Mouse (Mus musculus): ENCODE measurements around the gene Brip1.
A peak's percentile ranks its signal among the peaks of the same experiment; 100 is the strongest.

The Brip1 gene

GRCm38 (mm10) chr11:86106596-86106995 lies 94.4 kb downstream of the Brip1 start:
- no peak for DNase-seq

GRCm38 (mm10) chr11:86101191-86101590 lies 99.8 kb downstream of the Brip1 start:
- no peak for DNase-seq

GRCm38 (mm10) chr11:86099341-86099740 lies 101.7 kb downstream of the Brip1 start:
- DNase-seq: no peak

DNA sequence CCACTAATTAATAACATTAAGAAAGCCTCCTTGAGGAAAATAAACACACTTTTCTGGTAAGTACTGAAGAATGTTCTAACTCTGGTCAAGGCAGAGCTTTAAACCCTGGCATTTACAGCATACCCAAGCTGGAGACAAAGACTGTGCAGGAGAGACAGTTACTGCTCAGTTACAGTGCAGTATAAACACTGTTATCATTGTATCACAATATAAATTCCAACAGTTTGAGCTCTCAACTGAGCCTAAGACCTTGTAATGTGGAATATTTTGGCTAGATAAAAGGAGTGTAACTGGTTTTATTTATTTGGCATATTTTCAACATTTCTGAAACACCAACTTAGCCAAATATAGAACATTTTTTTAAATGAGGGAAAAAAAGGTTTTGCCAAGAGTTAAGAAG lies 112.2 kb downstream of the Brip1 start:
- DNase-seq: no peak

- DNase-seq: no peak
Observed at GRCm38 (mm10) chr11:86084522-86084921, 116.5 kb downstream of the Brip1 start.

- DNase-seq: no peak
Observed at GRCm38 (mm10) chr11:86078025-86078424, 123.0 kb downstream of the Brip1 start.

DNA sequence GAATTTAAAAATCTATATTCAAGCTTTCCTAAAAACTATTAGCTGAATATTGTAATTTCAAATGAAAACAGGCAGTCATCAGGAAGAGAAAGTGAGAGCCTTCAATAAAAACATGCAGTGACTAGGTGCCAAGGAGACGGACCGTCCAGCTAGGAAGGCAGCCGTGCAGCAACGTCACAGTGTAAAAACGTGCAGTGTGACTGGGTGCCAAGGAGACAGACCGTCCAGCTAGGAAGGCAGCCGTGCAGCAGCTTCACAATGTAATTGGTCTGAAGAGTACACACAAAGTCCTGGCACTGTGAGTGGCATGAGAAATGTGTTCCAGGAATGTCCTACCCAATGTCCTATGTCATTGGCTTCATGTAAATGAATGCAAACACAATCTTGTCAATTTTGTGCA lies 124.0 kb downstream of the Brip1 start:
- DNase-seq: peak; percentile 12

DNA sequence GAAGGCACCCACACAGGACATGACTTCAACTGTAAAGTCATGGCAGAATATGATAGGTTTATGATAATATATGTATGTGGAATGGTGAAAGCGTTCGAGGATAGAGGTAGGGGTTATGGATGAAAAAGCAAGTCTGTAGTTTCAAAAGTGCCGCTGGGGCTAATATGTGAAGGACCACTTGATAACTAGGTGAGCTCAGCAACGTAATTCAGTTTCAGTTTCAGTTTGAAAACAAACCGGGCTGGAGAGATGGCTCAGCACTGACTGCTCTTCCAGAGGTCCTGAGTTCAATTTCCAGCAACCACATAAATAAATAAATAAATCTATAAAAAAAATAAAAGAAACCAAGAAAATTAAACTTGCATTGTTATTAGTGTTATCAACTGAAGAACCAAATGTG lies 124.6 kb downstream of the Brip1 start:
- DNase-seq: no peak

GRCm38 (mm10) chr11:86075371-86075770 lies 125.6 kb downstream of the Brip1 start:
- no peak for DNase-seq

DNA sequence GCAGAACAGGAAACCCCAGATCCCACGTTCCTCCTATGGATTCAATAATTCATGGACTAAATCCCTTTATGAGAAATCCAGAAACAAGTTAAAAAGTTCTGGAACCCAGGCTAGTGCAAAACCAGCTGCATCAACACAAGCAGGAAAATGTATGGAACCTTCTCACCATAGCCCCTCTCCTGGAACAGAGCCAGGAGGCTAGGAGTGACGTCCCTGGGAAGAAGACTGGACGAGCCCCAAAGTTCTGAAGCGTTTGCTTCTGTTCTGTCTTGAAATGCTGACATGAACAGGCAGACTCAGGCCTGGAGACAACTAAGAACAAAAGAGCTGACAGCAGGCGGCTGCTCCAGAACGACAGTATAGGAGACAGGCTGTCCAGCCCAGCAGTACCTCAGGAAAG lies 132.3 kb downstream of the Brip1 start:
- DNase-seq: no peak

GRCm38 (mm10) chr11:86067154-86067553 lies 133.8 kb downstream of the Brip1 start:
- DNase-seq: no peak

- DNase-seq: no peak
Observed at GRCm38 (mm10) chr11:86064881-86065280, 136.1 kb downstream of the Brip1 start.

GRCm38 (mm10) chr11:86061243-86061642 lies 139.8 kb downstream of the Brip1 start:
- DNase-seq: no peak

- no peak for DNase-seq
Observed at GRCm38 (mm10) chr11:86059123-86059522, 141.9 kb downstream of the Brip1 start.

GRCm38 (mm10) chr11:86055806-86056205 lies 145.2 kb downstream of the Brip1 start:
- DNase-seq: no peak

DNA sequence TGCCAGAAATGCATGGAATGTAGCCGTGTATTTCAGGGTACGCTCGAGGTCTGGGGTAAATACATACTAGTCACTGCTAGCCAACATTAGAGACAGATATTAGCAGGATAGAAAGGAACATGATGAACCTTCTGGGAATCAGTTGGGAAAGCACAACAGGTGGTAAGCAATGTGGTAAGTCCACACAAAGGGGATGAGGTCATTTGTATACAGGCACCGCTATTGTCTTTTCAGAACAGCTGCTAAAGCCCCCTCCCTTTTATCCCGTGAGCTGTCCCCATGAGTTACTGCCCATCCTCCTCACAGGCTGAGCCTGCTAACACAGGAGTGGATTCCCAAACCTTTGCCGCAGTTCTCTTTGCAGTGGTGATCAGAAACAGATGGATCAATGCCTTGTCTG lies 149.6 kb downstream of the Brip1 start:
- peak; percentile 7 for DNase-seq

DNA sequence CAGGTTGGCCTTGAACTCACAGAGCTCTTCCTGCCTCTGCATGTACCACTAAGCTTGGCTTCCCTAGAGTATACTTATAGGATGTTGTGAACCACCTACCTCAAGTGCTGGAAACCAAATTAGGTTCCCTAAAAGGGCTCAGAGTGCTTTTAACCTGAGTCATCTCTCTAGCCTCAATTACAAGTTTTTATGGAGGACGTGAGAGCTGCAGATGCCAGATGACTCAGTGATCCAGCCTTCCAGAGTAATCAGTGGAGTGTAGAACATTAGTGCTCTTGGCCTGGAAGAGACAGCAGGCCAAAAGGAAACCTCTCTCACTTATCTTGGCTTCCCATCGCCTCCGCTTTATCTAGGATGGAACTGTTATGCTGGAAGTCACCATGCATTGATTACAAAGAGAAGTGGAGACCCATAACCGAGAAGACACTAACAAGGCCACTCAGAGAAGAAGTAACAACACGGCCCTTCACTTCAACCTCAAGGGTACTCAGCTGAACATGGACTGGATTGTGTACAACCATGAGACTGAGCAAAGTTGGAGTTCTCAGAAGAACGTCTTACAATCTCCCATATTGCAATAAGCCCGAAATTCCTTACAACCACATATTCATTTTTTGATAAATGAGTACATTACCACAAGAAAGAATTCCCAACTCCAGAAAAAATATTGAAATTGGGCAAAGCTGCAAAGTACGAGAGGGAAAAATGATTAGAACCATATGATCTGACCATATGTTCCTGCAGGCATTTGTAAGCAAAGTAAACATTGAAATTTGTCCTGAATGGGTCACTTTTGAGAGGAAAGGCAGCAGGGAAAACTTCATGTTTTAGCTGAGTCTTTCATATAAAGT lies 150.3 kb downstream of the Brip1 start:
- DNase-seq: no peak

DNA sequence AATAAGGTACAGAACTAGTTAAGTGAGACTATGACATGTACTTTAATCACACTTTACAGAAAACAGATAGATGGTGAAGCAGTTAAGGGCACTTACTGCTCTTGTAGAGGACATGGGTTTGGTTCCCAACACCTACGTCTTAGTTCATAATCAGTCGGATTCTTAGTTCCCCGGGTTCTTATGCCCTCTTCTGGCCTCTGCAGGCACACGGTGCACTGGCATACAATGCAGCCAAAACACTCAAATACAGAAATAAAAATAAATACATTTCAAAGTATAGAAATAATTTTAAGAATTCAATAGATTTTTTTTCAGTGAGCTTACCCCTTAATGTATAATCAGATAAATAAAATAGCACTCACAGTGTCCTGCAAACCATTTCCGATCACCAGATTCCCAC lies 161.0 kb downstream of the Brip1 start:
- no peak for DNase-seq

DNA sequence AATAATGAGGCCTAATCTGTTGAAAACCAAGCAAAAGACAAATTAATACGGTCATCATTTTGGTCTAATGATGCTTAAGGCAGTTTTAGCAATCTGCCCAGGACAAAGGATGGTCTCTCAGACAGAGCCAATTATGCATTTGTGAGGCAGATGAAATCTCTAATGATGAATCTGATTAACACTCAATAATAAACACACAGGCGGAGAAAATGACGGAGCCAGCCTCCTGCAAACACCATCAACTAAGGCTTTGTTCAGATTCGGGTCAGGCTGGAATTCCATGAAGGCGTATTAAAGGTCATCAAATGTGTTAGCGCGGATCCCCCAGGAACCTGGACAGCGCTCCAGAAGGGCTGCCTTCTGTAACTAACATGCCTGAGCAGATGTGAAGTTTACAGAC lies 161.6 kb downstream of the Brip1 start:
- DNase-seq: no peak

DNA sequence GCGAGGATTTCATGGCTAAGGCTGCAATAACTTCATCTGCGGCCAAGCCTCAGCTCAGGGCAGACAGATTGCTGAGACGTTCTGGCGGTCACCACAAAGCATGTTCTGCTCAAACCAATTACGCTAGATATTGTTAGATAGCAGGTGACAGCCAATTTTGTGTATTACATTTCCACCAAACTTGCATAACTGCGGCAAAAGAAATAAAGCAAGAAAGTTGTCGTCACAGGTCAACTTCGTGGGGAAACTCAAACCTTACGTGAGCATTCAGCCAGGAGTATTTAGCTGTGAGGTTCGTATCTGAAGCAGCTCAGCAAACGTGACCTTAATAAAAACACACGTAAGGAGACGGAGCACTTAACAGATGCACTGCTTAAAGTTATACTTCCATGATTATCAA lies 162.3 kb downstream of the Brip1 start:
- no peak for DNase-seq

- no peak for DNase-seq
Observed at GRCm38 (mm10) chr11:86032910-86033309, 168.1 kb downstream of the Brip1 start.

DNA sequence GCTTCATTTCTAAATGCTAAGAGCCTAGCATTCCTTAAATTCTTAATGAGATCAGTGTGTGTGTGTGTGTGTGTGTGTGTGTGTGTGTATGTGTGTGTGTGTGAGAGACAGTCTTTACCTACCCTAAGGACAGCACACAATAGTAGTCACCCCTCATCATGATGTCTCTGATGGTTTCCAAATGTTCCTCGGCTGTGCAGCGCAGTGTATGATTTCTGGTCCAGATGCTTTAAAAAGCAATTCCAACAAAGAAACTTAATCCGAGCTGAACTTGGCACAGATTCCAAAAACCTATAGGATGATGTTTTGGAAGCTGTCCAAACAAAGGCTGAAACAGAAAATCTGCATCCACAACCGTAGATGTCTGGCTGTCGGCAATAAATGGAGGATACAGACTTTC lies 173.0 kb downstream of the Brip1 start:
- no peak for DNase-seq

GRCm38 (mm10) chr11:86026556-86027194 lies 174.3 kb downstream of the Brip1 start:
- DNase-seq: no peak

- DNase-seq: peak; percentile 39
Observed at GRCm38 (mm10) chr11:86022439-86022838, 178.6 kb downstream of the Brip1 start.

- DNase-seq: no peak
Observed at GRCm38 (mm10) chr11:86020033-86020432, 181.0 kb downstream of the Brip1 start.
